Mouse (Mus musculus) hematopoietic stem cell, adult 5-6 weeks (primary cell): ENCODE measurements around the gene Serpine1. TPM values are rescaled to one million over a fixed set of nuclear protein-coding genes. Genes with fewer than 3 reads are reported as not detected.

Experiments used
- ATAC-seq, 2 experiments: fragments of 125-278 bp in 1 of 2; replicated peaks in 1 of 2; 2 replicates each; pipeline ENCODE4 v1.8.0; 2016 to 2017; ENCODE audit warnings: inconsistent platforms in 2 of 2, mild to moderate bottlenecking in 2 of 2, moderate number of reproducible peaks in 2 of 2, low read depth in 1 of 2, moderate TSS enrichment in 1 of 2; ENCODE audit not compliant: low FRiP score in 2 of 2, poor library complexity in 2 of 2, severe bottlenecking in 2 of 2, insufficient read depth in 1 of 2, low TSS enrichment in 1 of 2
- total RNA-seq: library from RNA; stranded (forward); fragments of 172-1452, 232-1000 nt; gene quantifications from 2 replicates; pipeline ENCODE4 v1.2.3, GENCODE M21; 2017

Gene Serpine1
- total RNA-seq, 1 experiment from 2014 or later, result not detected

DNA sequence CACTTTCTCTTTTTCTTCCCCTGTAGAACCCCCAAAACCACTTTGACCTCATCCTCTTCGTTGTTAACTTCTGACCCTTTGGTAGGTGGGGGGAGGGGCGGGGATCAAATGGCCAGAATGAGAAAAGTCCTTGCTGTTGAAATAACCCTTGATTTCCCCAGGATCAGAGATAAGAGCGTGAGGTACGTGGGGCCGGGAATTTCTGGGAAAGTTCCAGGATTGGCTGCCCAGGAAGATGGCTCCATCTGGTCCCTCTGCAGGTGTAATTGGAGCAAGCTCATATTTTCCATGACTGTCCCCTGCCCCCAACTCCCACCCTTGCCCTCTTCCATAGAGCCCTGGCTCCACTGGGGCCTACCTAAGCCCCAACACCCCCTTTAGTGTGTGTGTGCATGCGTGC is 3.7 kb upstream of the Serpine1 start:
- no peak for ATAC-seq

GRCm38 (mm10) chr5:137074191-137074651 is 2.2 kb upstream of the Serpine1 start:
- no peak for ATAC-seq

DNA sequence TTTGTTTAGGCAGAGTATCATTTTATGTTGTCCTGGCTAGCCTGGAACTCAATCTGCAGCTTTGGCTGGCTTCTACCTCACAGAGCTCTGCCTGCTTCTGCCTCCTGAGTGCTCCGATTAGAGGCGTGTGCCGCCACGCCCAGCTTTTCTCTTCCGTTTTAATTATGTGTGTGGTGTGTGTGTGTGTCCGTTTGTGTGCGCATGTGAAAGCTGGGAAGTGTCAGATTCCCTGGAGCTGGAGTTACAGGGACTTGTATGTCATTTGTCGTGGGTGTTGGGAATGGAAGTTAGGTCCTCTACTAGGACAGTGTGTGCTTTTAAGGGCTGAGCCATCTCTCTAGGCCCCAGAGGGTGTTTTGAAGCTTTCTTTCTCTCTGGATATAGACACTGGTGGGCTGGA is 1.1 kb upstream of the Serpine1 start:
- ATAC-seq, result no peak

GRCm38 (mm10) chr5:137070881-137071605 is 1.0 kb downstream of the Serpine1 start:
- no peak for ATAC-seq

DNA sequence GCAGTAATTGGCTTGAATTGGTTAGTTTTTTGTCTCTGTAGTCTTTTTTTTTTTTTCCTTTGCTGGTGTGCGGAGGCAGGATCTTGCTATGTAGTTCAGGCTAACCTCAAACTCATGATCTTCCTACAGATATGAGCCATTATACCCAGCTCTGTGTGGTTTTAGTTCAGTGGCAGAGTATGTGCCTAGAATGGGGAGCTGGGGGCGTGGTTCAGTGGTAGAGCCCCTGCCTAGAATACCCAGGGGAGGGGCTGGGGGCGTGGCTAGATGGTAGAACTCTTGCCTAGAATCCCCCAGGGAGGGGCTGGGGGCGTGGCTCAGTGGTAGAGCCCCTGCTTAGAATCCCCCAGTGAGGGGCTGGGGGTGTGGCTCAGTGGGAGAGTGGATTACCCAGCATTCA is 3.4 kb downstream of the Serpine1 start:
- ATAC-seq, result no peak

- no peak for ATAC-seq
Measured at GRCm38 (mm10) chr5:137065923-137066322, 6.1 kb downstream of the Serpine1 start.

GRCm38 (mm10) chr5:137065454-137065853 is 6.6 kb downstream of the Serpine1 start:
- ATAC-seq, result no peak

DNA sequence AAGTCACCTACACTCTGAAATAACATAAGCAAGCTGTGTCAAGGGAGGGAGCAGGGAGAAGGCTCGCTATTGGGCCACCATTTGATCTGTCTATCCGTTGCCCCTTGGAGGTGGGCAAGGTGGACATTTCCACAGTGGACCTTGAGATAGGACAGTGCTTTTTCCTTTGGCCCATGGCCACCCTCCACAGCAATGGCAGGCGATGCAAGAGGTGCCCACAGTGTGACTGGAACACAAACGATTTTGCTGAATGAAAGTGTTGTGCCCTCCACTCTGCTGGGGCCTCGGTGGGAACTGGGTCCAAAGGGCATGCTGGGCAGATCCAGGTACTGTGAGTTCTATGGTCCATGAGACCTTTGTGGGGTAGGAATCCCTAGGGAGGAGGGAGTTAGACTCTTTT is 9.5 kb downstream of the Serpine1 start:
- ATAC-seq, result no peak

- ATAC-seq, result no peak
Measured at GRCm38 (mm10) chr5:137061809-137062481, 10.1 kb downstream of the Serpine1 start.

- no peak for ATAC-seq
Measured at GRCm38 (mm10) chr5:137054873-137055272, 17.2 kb downstream of the Serpine1 start.

- ATAC-seq, result no peak
Measured at GRCm38 (mm10) chr5:137054299-137054698, 17.8 kb downstream of the Serpine1 start.

DNA sequence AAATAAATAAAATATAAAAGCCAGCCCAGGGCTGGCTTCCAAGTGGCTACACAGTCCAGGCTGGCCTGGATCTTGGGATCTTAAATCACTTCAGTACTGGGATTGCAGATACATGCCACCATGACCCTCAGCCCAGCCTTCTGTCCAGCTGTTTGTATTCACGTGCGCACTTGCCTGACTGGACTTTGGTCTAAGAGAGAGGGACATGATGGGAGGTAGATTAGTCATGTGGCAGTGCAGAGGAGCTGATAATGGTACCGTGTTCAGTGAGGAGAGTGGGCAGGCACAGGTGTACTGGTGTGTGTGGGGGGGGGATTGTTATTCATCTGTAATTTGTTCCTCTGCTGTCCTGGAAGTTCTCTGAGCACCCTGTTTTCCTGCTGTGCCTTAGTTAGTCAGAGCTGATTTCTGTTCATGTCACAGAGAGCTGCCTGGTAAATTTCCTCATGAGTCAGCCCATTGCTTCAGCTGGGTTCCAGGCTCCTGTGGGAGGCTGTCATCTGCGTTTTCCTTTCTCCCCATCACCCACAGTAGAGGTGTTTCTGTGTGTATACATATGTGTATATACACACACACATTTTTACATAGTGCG is 20.1 kb downstream of the Serpine1 start:
- no peak for ATAC-seq

GRCm38 (mm10) chr5:137051125-137051524 is 20.9 kb downstream of the Serpine1 start:
- no peak for ATAC-seq

GRCm38 (mm10) chr5:137046991-137047390 is 25.1 kb downstream of the Serpine1 start:
- no peak for ATAC-seq

DNA sequence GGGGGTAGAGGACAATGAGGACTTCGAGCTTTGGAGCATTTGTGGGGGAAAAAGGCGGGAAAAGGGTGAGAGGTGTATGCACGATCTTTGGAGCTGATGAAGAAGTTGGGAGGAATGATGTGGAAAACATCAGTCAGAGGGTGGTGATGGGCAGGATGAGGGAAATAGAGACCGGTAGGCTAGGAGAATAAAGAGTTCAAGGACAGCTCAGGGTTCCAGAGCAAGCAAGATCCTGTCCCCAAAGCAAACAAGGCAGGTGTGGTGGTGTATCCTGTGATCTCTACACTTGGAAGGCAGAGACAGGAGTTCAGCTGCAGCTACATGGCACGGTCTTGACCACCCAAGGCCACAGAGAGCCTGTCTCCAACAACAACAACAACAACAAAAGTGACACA is 25.7 kb downstream of the Serpine1 start:
- ATAC-seq, result no peak

DNA sequence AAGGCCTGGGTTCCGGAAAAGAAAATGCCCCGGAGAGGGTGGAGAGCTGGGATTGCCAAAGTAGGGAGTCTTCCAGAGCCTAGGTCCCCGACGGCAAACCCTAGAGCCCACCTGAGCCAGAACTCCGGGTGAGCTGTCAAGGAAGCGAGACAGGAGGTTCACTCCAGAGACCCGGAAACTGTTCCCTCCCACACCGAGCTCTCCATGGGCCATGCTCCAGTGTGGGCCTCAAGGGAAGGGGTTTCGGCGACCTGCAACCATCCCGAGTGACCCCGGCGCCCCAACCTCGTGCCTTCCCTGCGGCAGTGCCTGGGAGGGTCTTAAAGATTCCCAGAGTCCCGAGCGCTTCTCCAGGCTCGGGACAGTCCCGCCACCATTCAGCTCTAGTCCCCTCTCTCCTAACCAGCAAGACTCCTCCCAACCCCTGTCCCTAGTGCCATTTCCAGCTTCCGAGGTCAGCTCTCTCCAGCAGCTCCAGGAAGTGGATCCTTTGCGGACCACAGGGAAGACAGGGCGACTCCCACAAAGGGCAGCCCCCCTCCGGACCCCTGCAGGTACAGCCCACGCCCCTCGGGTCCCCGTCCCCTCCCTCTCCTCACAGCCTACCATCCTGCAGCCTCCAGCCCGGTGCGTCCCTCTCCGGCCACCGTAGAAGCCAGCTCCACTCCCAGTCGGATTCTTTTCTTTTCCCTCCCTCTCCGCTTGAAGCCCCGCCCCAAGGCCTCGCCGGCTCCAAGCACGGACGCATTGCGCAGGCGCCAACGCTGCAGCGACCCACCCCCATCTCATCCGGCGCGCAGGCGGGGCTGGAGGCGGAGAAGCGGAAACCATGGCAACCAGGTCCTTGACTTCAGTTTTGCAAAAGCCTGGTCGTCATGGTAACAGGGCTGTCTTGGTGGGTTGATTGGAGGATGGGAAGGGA is 26.4 kb downstream of the Serpine1 start, which contains the start of gene Ap1s1:
Ap1s1 (minus strand) TSS at position 734 of the 922 bp plus-strand sequence.
- peak; percentile 86 to 89 for ATAC-seq

DNA sequence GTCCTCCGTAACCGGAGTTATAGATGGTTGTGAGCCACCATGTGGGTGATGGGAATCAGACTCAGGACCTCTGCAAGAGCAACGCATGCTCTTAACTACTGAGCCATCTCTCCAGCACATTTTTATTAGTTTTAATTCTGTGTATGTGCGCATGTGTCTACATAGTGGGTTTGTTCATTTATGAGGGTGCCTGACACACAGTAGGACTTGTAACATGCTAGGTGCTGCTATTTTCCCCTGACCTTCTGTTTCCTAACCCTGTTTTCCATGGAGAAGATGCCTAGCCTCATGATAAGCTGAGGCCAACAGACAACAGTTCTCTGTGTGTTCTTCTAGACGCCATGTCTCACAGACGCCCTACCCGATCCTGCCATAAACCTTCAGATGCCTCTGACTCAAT is 28.1 kb downstream of the Serpine1 start:
- no peak for ATAC-seq
